In the genomic region with DNA sequence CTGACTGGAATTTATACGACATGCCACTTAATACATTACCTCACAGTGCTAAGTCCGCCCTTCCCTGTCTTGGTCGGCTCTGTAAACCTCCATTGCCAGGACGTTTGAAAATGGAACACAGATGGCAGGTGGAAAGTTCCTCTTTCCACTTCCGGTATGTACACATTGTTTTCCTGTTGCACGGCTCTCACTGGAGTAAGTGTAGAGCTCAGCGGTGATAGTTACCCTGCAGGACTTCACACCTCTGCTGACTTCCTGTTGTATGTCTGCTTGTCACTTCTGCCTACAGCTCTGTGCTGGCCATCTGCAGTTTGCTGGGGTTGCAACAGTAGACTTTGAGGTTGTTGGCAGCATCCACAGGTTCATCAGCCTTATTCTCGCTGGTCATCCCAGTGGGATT, we compare ENCODE assay signal across 11 mouse cellular contexts. TPM values are rescaled to one million over a fixed set of nuclear protein-coding genes. Genes with fewer than 3 reads are reported as not detected.
"Had no signal": no experiment of that assay in that cellular context is flagged by ENCODE, and none has a peak within 500 bp of the region (broad histone marks: within the 10 kb centered on the region; RNA-seq: fewer than 3 reads in every experiment).

No protein-coding gene starts in this region.

- DNase-seq: kidney, adult 18-20 months; kidney, postnatal 10 days; left cerebral cortex, postnatal 4 days; lung, embryonic 14.5 days; lung, postnatal 10 days; lung, postnatal 4 days; right cerebral cortex, adult 18-20 months; right cerebral cortex, postnatal 25 days; thymus, adult 18-20 months; thymus, postnatal 36 days had no signal

RNA-seq across cellular contexts. Expression of a gene that starts 57.4 kb away (rescaled TPM):
- total RNA-seq: megakaryocyte-erythroid progenitor cell, adult 5-6 weeks had no signal
